Mouse (Mus musculus) heart, embryonic 16.5 days (tissue): ENCODE results near the gene Gm17359. TPM values are rescaled to one million over a fixed set of nuclear protein-coding genes. Genes with fewer than 3 reads are reported as not detected.
"Not testable (repeated sequence)": the region's sequence is repeated elsewhere in the genome, so short reads cannot be mapped to it uniquely, and the experiment has no call there.

Source experiments
- ATAC-seq: fragments of 200-750 bp; cut with Nextera tagmentation; replicated peaks from 2 replicates; pipeline ENCODE4 v1.8.0; 2017; ENCODE audit warnings: moderate number of reproducible peaks; ENCODE audit not compliant: insufficient read depth, low FRiP score; ENCODE audit errors: extremely low read depth
- H3K27ac ChIP-seq: fragments of 300-500 bp; sonication (generic); 2 replicates; pipeline ENCODE4 v1.5.1; 2014; ENCODE audit warnings: mild to moderate bottlenecking, low read length, control low read depth, moderate library complexity
- H3K27me3 ChIP-seq: fragments of 300-500 bp; sonication (generic); 2 replicates; pipeline ENCODE4 v1.6.1; 2014; ENCODE audit warnings: low read length, mixed read lengths; ENCODE audit not compliant: control insufficient read depth, insufficient read depth
- H3K36me3 ChIP-seq: fragments of 300-500 bp; sonication (generic); 2 replicates; pipeline ENCODE4 v1.6.1; 2014; ENCODE audit not compliant: control insufficient read depth, insufficient read depth
- H3K4me1 ChIP-seq: fragments of 300-500 bp; sonication (generic); 2 replicates; pipeline ENCODE4 v1.6.1; 2014; ENCODE audit warnings: low read length, mixed read lengths; ENCODE audit not compliant: control insufficient read depth, insufficient read depth
- H3K4me2 ChIP-seq: fragments of 300-500 bp; sonication (generic); 2 replicates; pipeline ENCODE4 v1.6.1; 2014; ENCODE audit warnings: low read depth, mild to moderate bottlenecking, control low read depth, low read length
- H3K4me3 ChIP-seq: fragments of 300-500 bp; sonication (generic); 2 replicates; pipeline ENCODE4 v1.5.1; 2014; ENCODE audit warnings: mild to moderate bottlenecking, control low read depth, low read length
- H3K9ac ChIP-seq: fragments of 300-500 bp; sonication (generic); 2 replicates; pipeline ENCODE4 v1.6.1; 2014; ENCODE audit warnings: low read length, control low read depth
- H3K9me3 ChIP-seq: fragments of 300-500 bp; sonication (generic); replicated peaks from 2 replicates; pipeline ENCODE4 v1.6.1; 2016; ENCODE audit warnings: low read length; ENCODE audit not compliant: control insufficient read depth
- WGBS: fragments of 180-500 bp; shearing (Covaris S2); extraction: QIAGEN DNeasy Blood & Tissue Kit; methylation state at CpG from one replicate; pipeline ENCODE4 v1.1.7; 2014; 5-methylcytosine and 5-hydroxymethylcytosine counted together
- polyA plus RNA-seq: library from polyadenylated mRNA; unstranded; fragments of >200 nt; fragmentation: Nextera tagmentation; extraction: Ambion mirVana; gene quantifications from 2 replicates; pipeline ENCODE4 v1.2.1, GENCODE M21; 2015

The Gm17359 gene
- polyA plus RNA-seq, 1 experiment from 2014 or later: not detected

GRCm38 (mm10) chr3:79440976-79441491, 104.6 kb downstream of the Gm17359 start:
- Histone ChIP-seq H3K4me2 (no peak overlapping the region), H3K27me3 (no peaks in the 10 kb centered on the region), H3K4me1 (no peaks in the 10 kb centered on the region), H3K9ac (no peak overlapping the region), H3K9me3 (peaks cover 3% of the 10 kb centered on the region; the same call in 1 of the 2 replicates), H3K27ac (no peak overlapping the region), H3K36me3 (no peaks in the 10 kb centered on the region), H3K4me3 (no peak overlapping the region)
- ATAC-seq: no peak
- WGBS: 63% methylated on average over 12 of the region's 12 CpGs

GRCm38 (mm10) chr3:79443850-79444249, 107.4 kb downstream of the Gm17359 start:
- H3K36me3 ChIP-seq: no peaks in the 10 kb centered on the region
- H3K4me1 ChIP-seq: no peaks in the 10 kb centered on the region
- no peak overlapping the region for H3K9ac ChIP-seq
- WGBS: 66% methylated on average over 4 of the region's 4 CpGs
- peaks cover 3% of the 10 kb centered on the region; the same call in 1 of the 2 replicates for H3K9me3 ChIP-seq
- H3K27me3 ChIP-seq: no peaks in the 10 kb centered on the region
- ATAC-seq: no peak
- no peak overlapping the region for H3K4me3 ChIP-seq
- no peak overlapping the region for H3K27ac ChIP-seq
- H3K4me2 ChIP-seq: no peak overlapping the region

GRCm38 (mm10) chr3:79445041-79445440, 108.6 kb downstream of the Gm17359 start:
- H3K27me3 ChIP-seq: no peaks in the 10 kb centered on the region
- ATAC-seq: no peak
- H3K27ac ChIP-seq: no peak overlapping the region
- no peaks in the 10 kb centered on the region for H3K4me1 ChIP-seq
- H3K9me3 ChIP-seq: peaks cover 3% of the 10 kb centered on the region; the same call in 1 of the 2 replicates
- H3K4me2 ChIP-seq: no peak overlapping the region
- no peak overlapping the region for H3K9ac ChIP-seq
- no peak overlapping the region for H3K4me3 ChIP-seq
- WGBS: 47% methylated on average over 8 of the region's 8 CpGs
- no peaks in the 10 kb centered on the region for H3K36me3 ChIP-seq

- no peak overlapping the region for H3K4me2 ChIP-seq
- no peak overlapping the region for H3K9ac ChIP-seq
- H3K27me3 ChIP-seq: no peaks in the 10 kb centered on the region
- H3K4me3 ChIP-seq: no peak overlapping the region
- WGBS: 86% methylated on average over 4 of the region's 4 CpGs
- no peaks in the 10 kb centered on the region for H3K36me3 ChIP-seq
- H3K4me1 ChIP-seq: no peaks in the 10 kb centered on the region
- no peak for ATAC-seq
- peaks cover 3% of the 10 kb centered on the region; the same call in 1 of the 2 replicates for H3K9me3 ChIP-seq
- no peak overlapping the region for H3K27ac ChIP-seq
Measured at GRCm38 (mm10) chr3:79446124-79446523, 109.7 kb downstream of the Gm17359 start.

- H3K4me3 ChIP-seq, H3K27ac ChIP-seq, H3K4me1 ChIP-seq, ATAC-seq, H3K9me3 ChIP-seq, H3K4me2 ChIP-seq, H3K27me3 ChIP-seq, H3K9ac ChIP-seq, H3K36me3 ChIP-seq: not testable (repeated sequence)
- 72% methylated on average over 3 of the region's 3 CpGs for WGBS
Measured at GRCm38 (mm10) chr3:79446648-79447047, 110.2 kb downstream of the Gm17359 start.

- Histone ChIP-seq H3K9ac (no peak overlapping the region), H3K27me3 (no peaks in the 10 kb centered on the region), H3K9me3 (peaks cover 3% of the 10 kb centered on the region; the same call in 1 of the 2 replicates), H3K4me3 (no peak overlapping the region), H3K27ac (no peak overlapping the region), H3K4me1 (no peaks in the 10 kb centered on the region), H3K4me2 (no peak overlapping the region), H3K36me3 (no peaks in the 10 kb centered on the region)
- WGBS: 73% methylated on average over 5 of the region's 5 CpGs
- no peak for ATAC-seq
Measured at GRCm38 (mm10) chr3:79448421-79448820, 112.0 kb downstream of the Gm17359 start.

GRCm38 (mm10) chr3:79449361-79449760, 112.9 kb downstream of the Gm17359 start:
- Histone ChIP-seq H3K4me2 (no peak overlapping the region), H3K9me3 (no peaks in the 10 kb centered on the region), H3K27ac (no peak overlapping the region), H3K4me3 (no peak overlapping the region), H3K9ac (no peak overlapping the region), H3K4me1 (no peaks in the 10 kb centered on the region), H3K36me3 (no peaks in the 10 kb centered on the region), H3K27me3 (no peaks in the 10 kb centered on the region)
- no peak for ATAC-seq
- WGBS: 81% methylated on average over 7 of the region's 7 CpGs

- 74% methylated on average over 14 of the region's 14 CpGs for WGBS
- H3K4me2 ChIP-seq: no peak overlapping the region
- no peak overlapping the region for H3K9ac ChIP-seq
- no peak overlapping the region for H3K4me3 ChIP-seq
- H3K36me3 ChIP-seq: no peaks in the 10 kb centered on the region
- no peak overlapping the region for H3K27ac ChIP-seq
- ATAC-seq: no peak
- H3K9me3 ChIP-seq: no peaks in the 10 kb centered on the region
- no peaks in the 10 kb centered on the region for H3K27me3 ChIP-seq
- H3K4me1 ChIP-seq: no peaks in the 10 kb centered on the region
Measured at GRCm38 (mm10) chr3:79452696-79453263, 116.3 kb downstream of the Gm17359 start.

GRCm38 (mm10) chr3:79455761-79456160, 119.3 kb downstream of the Gm17359 start:
- 69% methylated on average over 11 of the region's 11 CpGs for WGBS
- Histone ChIP-seq H3K9ac (no peak overlapping the region), H3K9me3 (no peaks in the 10 kb centered on the region), H3K27ac (no peak overlapping the region), H3K4me3 (no peak overlapping the region), H3K4me1 (0 out of 2 replicates have a peak, but pooled peaks cover 3% of the 10 kb centered on the region), H3K27me3 (no peaks in the 10 kb centered on the region), H3K36me3 (peaks cover 13% of the 10 kb centered on the region), H3K4me2 (no peak overlapping the region)
- no peak for ATAC-seq
